Mouse (Mus musculus): ENCODE measurements at regions not wholly inside any gene's neighbourhood (a gene's known extent, or its start where the extent isn't known, plus 50 kb on each side); places are given as distances from the start of the nearest gene placed in this dataset.

GRCm38 (mm10) chr3:41407520-41407919 is 148.0 kb upstream of the Jade1 start:
- H3K9ac ChIP-seq, result no peak overlapping the region
- WGBS, result 85% methylated on average over 1 of the region's 1 CpGs
- no peak overlapping the region for H3K4me2 ChIP-seq
- H3K27me3 ChIP-seq, result 0 out of 2 replicates have a peak, but pooled peaks cover 4% of the 10 kb centered on the region
- H3K9me3 ChIP-seq, result no peaks in the 10 kb centered on the region
- no peak for ATAC-seq (ENCODE audit: low FRiP score)
- H3K36me3 ChIP-seq (replicated peaks), result no peaks in the 10 kb centered on the region
- no peak overlapping the region for H3K27ac ChIP-seq
- no peak overlapping the region for H3K4me3 ChIP-seq (replicated peaks)
- peaks cover 11% of the 10 kb centered on the region for H3K4me1 ChIP-seq

- no peak overlapping the region for H3K4me3 ChIP-seq (replicated peaks)
- ATAC-seq (ENCODE audit: low FRiP score), result no peak
- no peak overlapping the region for H3K4me2 ChIP-seq
- no peaks in the 10 kb centered on the region for H3K36me3 ChIP-seq (replicated peaks)
- H3K9me3 ChIP-seq, result no peaks in the 10 kb centered on the region
- 0 out of 2 replicates have a peak, but pooled peaks cover 4% of the 10 kb centered on the region for H3K27me3 ChIP-seq
- H3K27ac ChIP-seq, result no peak overlapping the region
- H3K9ac ChIP-seq, result no peak overlapping the region
- 85% methylated on average over 4 of the region's 4 CpGs for WGBS
- H3K4me1 ChIP-seq, result peaks cover 4% of the 10 kb centered on the region; the same call in 1 of the 2 replicates
Observed at GRCm38 (mm10) chr3:41401881-41402280, 153.7 kb upstream of the Jade1 start.

GRCm38 (mm10) chr3:41389868-41390267 is 165.7 kb upstream of the Jade1 start:
- 73% methylated on average over 6 of the region's 6 CpGs for WGBS
- Histone ChIP-seq H3K4me1 (no peaks in the 10 kb centered on the region), H3K36me3 (replicated peaks) (no peaks in the 10 kb centered on the region), H3K9ac (no peak overlapping the region), H3K27ac (no peak overlapping the region), H3K4me3 (replicated peaks) (no peak overlapping the region), H3K4me2 (no peak overlapping the region), H3K9me3 (no peaks in the 10 kb centered on the region), H3K27me3 (0 out of 2 replicates have a peak, but pooled peaks cover 3% of the 10 kb centered on the region)
- ATAC-seq (ENCODE audit: low FRiP score), result no peak

GRCm38 (mm10) chr3:41387469-41388212 is 167.9 kb upstream of the Jade1 start:
- Histone ChIP-seq H3K27me3 (0 out of 2 replicates have a peak, but pooled peaks cover 3% of the 10 kb centered on the region), H3K36me3 (replicated peaks) (no peaks in the 10 kb centered on the region)
- no peak for ATAC-seq (ENCODE audit: low FRiP score)

GRCm38 (mm10) chr3:41386299-41386698 is 169.2 kb upstream of the Jade1 start:
- no peak for ATAC-seq (ENCODE audit: low FRiP score)
- no peak overlapping the region for H3K27ac ChIP-seq
- H3K4me3 ChIP-seq (replicated peaks), result no peak overlapping the region
- H3K36me3 ChIP-seq (replicated peaks), result no peaks in the 10 kb centered on the region
- no peaks in the 10 kb centered on the region for H3K4me1 ChIP-seq
- no peak overlapping the region for H3K9ac ChIP-seq
- H3K27me3 ChIP-seq, result 0 out of 2 replicates have a peak, but pooled peaks cover 3% of the 10 kb centered on the region
- no peaks in the 10 kb centered on the region for H3K9me3 ChIP-seq
- H3K4me2 ChIP-seq, result no peak overlapping the region
- WGBS, result 61% methylated on average over 5 of the region's 5 CpGs

More at GRCm38 (mm10) chr3:41387469-41388212, 167.9 kb upstream of the Jade1 start:
- Histone ChIP-seq H3K9me3 (no peaks in the 10 kb centered on the region), H3K4me3 (replicated peaks) (no peak overlapping the region), H3K9ac (no peak overlapping the region), H3K4me1 (no peaks in the 10 kb centered on the region), H3K27ac (no peak overlapping the region), H3K4me2 (no peak overlapping the region)
- 47% methylated on average over 9 of the region's 9 CpGs for WGBS

GRCm38 (mm10) chr3:41384410-41384809 is 171.1 kb upstream of the Jade1 start:
- Histone ChIP-seq H3K4me3 (replicated peaks) (no peak overlapping the region), H3K36me3 (replicated peaks) (no peaks in the 10 kb centered on the region), H3K4me2 (no peak overlapping the region), H3K27ac (no peak overlapping the region), H3K4me1 (no peaks in the 10 kb centered on the region), H3K9ac (no peak overlapping the region), H3K9me3 (no peaks in the 10 kb centered on the region), H3K27me3 (0 out of 2 replicates have a peak, but pooled peaks cover 3% of the 10 kb centered on the region)
- WGBS, result 90% methylated on average over 10 of the region's 10 CpGs
- no peak for ATAC-seq (ENCODE audit: low FRiP score)

- WGBS, result 83% methylated on average over 5 of the region's 5 CpGs
- no peak overlapping the region for H3K4me2 ChIP-seq
- H3K27me3 ChIP-seq, result no peaks in the 10 kb centered on the region
- no peak overlapping the region for H3K4me3 ChIP-seq (replicated peaks)
- no peak overlapping the region for H3K9ac ChIP-seq
- H3K36me3 ChIP-seq (replicated peaks), result no peaks in the 10 kb centered on the region
- no peak overlapping the region for H3K27ac ChIP-seq
- no peaks in the 10 kb centered on the region for H3K9me3 ChIP-seq
- 0 out of 2 replicates have a peak, but pooled peaks cover 4% of the 10 kb centered on the region for H3K4me1 ChIP-seq
- no peak for ATAC-seq (ENCODE audit: low FRiP score)
Observed at GRCm38 (mm10) chr3:41378576-41378975, 177.0 kb upstream of the Jade1 start.

- no peaks in the 10 kb centered on the region for H3K36me3 ChIP-seq (replicated peaks)
- H3K27me3 ChIP-seq, result no peaks in the 10 kb centered on the region
- H3K9ac ChIP-seq, result no peak overlapping the region
- H3K9me3 ChIP-seq, result no peaks in the 10 kb centered on the region
- no peak overlapping the region for H3K4me3 ChIP-seq (replicated peaks)
- no peak overlapping the region for H3K4me2 ChIP-seq
- WGBS, result 59% methylated on average over 5 of the region's 5 CpGs
- ATAC-seq (ENCODE audit: low FRiP score), result no peak
- no peak overlapping the region for H3K27ac ChIP-seq
- 0 out of 2 replicates have a peak, but pooled peaks cover 4% of the 10 kb centered on the region for H3K4me1 ChIP-seq
Observed at GRCm38 (mm10) chr3:41377826-41378406, 177.6 kb upstream of the Jade1 start.

- H3K36me3 ChIP-seq (replicated peaks), result no peaks in the 10 kb centered on the region
- H3K27me3 ChIP-seq, result no peaks in the 10 kb centered on the region
- no peak overlapping the region for H3K27ac ChIP-seq
- no peak overlapping the region for H3K4me2 ChIP-seq
- H3K9me3 ChIP-seq, result no peaks in the 10 kb centered on the region
- peak; percentile 45; the same call in 1 of the 2 replicates for ATAC-seq (ENCODE audit: low FRiP score)
- no peak overlapping the region for H3K4me3 ChIP-seq (replicated peaks)
- WGBS, result 55% methylated on average over 6 of the region's 6 CpGs
- H3K9ac ChIP-seq, result no peak overlapping the region
- H3K4me1 ChIP-seq, result 0 out of 2 replicates have a peak, but pooled peaks cover 4% of the 10 kb centered on the region
Observed at GRCm38 (mm10) chr3:41376848-41377582, 178.5 kb upstream of the Jade1 start.

- Histone ChIP-seq H3K36me3 (replicated peaks) (no peaks in the 10 kb centered on the region), H3K4me2 (no peak overlapping the region), H3K27ac (no peak overlapping the region), H3K27me3 (no peaks in the 10 kb centered on the region), H3K4me3 (replicated peaks) (no peak overlapping the region), H3K9me3 (no peaks in the 10 kb centered on the region), H3K4me1 (0 out of 2 replicates have a peak, but pooled peaks cover 4% of the 10 kb centered on the region), H3K9ac (no peak overlapping the region)
- no peak for ATAC-seq (ENCODE audit: low FRiP score)
- WGBS, result 87% methylated on average over 2 of the region's 2 CpGs
Observed at GRCm38 (mm10) chr3:41375230-41375930, 180.2 kb upstream of the Jade1 start.

- Histone ChIP-seq H3K9me3 (no peaks in the 10 kb centered on the region), H3K27me3 (no peaks in the 10 kb centered on the region), H3K27ac (peak overlapping the region; percentile 36; the same call in 1 of the 2 replicates), H3K36me3 (replicated peaks) (no peaks in the 10 kb centered on the region), H3K4me3 (replicated peaks) (no peak overlapping the region), H3K4me1 (0 out of 2 replicates have a peak, but pooled peaks cover 4% of the 10 kb centered on the region), H3K9ac (no peak overlapping the region), H3K4me2 (no peak overlapping the region)
- no peak for ATAC-seq (ENCODE audit: low FRiP score)
- 74% methylated on average over 5 of the region's 5 CpGs for WGBS
Observed at GRCm38 (mm10) chr3:41373198-41373597, 182.3 kb upstream of the Jade1 start.
